Mouse (Mus musculus) stomach, embryonic 15.5 days (tissue): Measurements from ENCODE around the gene Phf13. TPM values are rescaled to one million over a fixed set of nuclear protein-coding genes. Genes with fewer than 3 reads are reported as not detected.
"Not testable (repeated sequence)": the region's sequence is repeated elsewhere in the genome, so short reads cannot be mapped to it uniquely, and the experiment has no call there.

Experiments used
- ATAC-seq: fragments of 200-750 bp; cut with Nextera tagmentation; 2 replicates; pipeline ENCODE4 v1.8.0; 2017; ENCODE audit warnings: low read depth, moderate number of reproducible peaks, moderate TSS enrichment; ENCODE audit not compliant: insufficient read depth, low FRiP score
- H3K27ac ChIP-seq: fragments of 300-500 bp; sonication (generic); 2 replicates; pipeline ENCODE4 v1.5.1; 2015; ENCODE audit warnings: mild to moderate bottlenecking, inconsistent platforms
- H3K27me3 ChIP-seq: fragments of 300-500 bp; sonication (generic); replicated peaks from 2 replicates; pipeline ENCODE4 v1.6.1; 2015; ENCODE audit warnings: inconsistent platforms
- H3K36me3 ChIP-seq: fragments of 300-500 bp; sonication (generic); 2 replicates; pipeline ENCODE4 v1.6.1; 2015; ENCODE audit warnings: inconsistent platforms
- H3K4me1 ChIP-seq: fragments of 300-500 bp; sonication (generic); 2 replicates; pipeline ENCODE4 v1.6.1; 2015; ENCODE audit warnings: inconsistent platforms
- H3K4me2 ChIP-seq: fragments of 300-500 bp; sonication (generic); 2 replicates; pipeline ENCODE4 v1.6.1; 2015; ENCODE audit warnings: mild to moderate bottlenecking, inconsistent platforms
- H3K4me3 ChIP-seq: fragments of 300-500 bp; sonication (generic); replicated peaks from 2 replicates; pipeline ENCODE4 v1.5.1; 2015; ENCODE audit warnings: inconsistent platforms
- H3K9ac ChIP-seq: fragments of 300-500 bp; sonication (generic); 2 replicates; pipeline ENCODE4 v1.6.1; 2015; ENCODE audit warnings: inconsistent platforms
- H3K9me3 ChIP-seq: fragments of 300-500 bp; sonication (generic); 2 replicates; pipeline ENCODE4 v1.6.1; 2016; ENCODE audit warnings: inconsistent platforms
- WGBS: fragments of 180-500 bp; shearing (Covaris S2); methylation state at CpG from one replicate; pipeline ENCODE4 v1.1.7; 2015; 5-methylcytosine and 5-hydroxymethylcytosine counted together
- polyA plus RNA-seq: library from polyadenylated mRNA; unstranded; fragments of >200 nt; fragmentation: Nextera tagmentation; extraction: Ambion mirVana; gene quantifications from 2 replicates; pipeline ENCODE4 v1.2.1, GENCODE M21; 2015

Gene Phf13
- polyA plus RNA-seq: 22.1 and 23.4 TPM in 2 replicates

- H3K9ac ChIP-seq: peak within 1 kb of the TSS; percentile 90
- WGBS: under 1% methylated on average over 93 of the region's 94 CpGs
- H3K27me3 ChIP-seq: no peaks in the 10 kb centered on the region
- peak within 1 kb of the TSS; percentile 93 for H3K27ac ChIP-seq
- peaks cover 17% of the 10 kb centered on the region; the same call in 1 of the 2 replicates for H3K4me1 ChIP-seq
- no peaks in the 10 kb centered on the region for H3K9me3 ChIP-seq
- H3K4me2 ChIP-seq: peak within 1 kb of the TSS; percentile 87
- peaks cover 13% of the 10 kb centered on the region for H3K36me3 ChIP-seq
- H3K4me3 ChIP-seq: peak within 1 kb of the TSS; percentile 99
- ATAC-seq: peak; percentile 96
These were observed at the start of gene Phf13 for GRCm38 (mm10) chr4:151996173-151996950. Phf13 (minus strand) TSS chr4:151996258.

- no peak overlapping the region for H3K4me2 ChIP-seq
- peaks cover 73% of the 10 kb centered on the region for H3K36me3 ChIP-seq
- H3K4me1 ChIP-seq: peaks cover 9% of the 10 kb centered on the region; the same call in 1 of the 2 replicates
- no peak for ATAC-seq
- H3K9me3 ChIP-seq: no peaks in the 10 kb centered on the region
- H3K27ac ChIP-seq: no peak overlapping the region
- 82% methylated on average over 6 of the region's 6 CpGs for WGBS
- no peaks in the 10 kb centered on the region for H3K27me3 ChIP-seq
- no peak overlapping the region for H3K4me3 ChIP-seq
- H3K9ac ChIP-seq: no peak overlapping the region
These were observed 48.6 kb upstream of the Phf13 start for GRCm38 (mm10) chr4:152044609-152045008.

GRCm38 (mm10) chr4:152043171-152043570 lies 47.1 kb upstream of the Phf13 start:
- Histone ChIP-seq H3K9me3 (no peaks in the 10 kb centered on the region), H3K9ac (no peak overlapping the region), H3K4me1 (peaks cover 12% of the 10 kb centered on the region; the same call in 1 of the 2 replicates), H3K4me2 (no peak overlapping the region), H3K27ac (no peak overlapping the region), H3K27me3 (no peaks in the 10 kb centered on the region), H3K36me3 (peaks cover 63% of the 10 kb centered on the region), H3K4me3 (no peak overlapping the region)
- WGBS: 86% methylated on average over 3 of the region's 3 CpGs
- no peak for ATAC-seq

- Histone ChIP-seq H3K4me3 (no peak overlapping the region), H3K27me3 (no peaks in the 10 kb centered on the region), H3K4me1 (peaks cover 13% of the 10 kb centered on the region; the same call in 1 of the 2 replicates), H3K4me2 (no peak overlapping the region), H3K9me3 (no peaks in the 10 kb centered on the region), H3K36me3 (peaks cover 53% of the 10 kb centered on the region), H3K9ac (no peak overlapping the region), H3K27ac (no peak overlapping the region)
- no peak for ATAC-seq
- WGBS: 95% methylated on average over 22 of the region's 22 CpGs
These were observed 46.0 kb upstream of the Phf13 start for GRCm38 (mm10) chr4:152041924-152042641.

- Histone ChIP-seq H3K27me3 (no peaks in the 10 kb centered on the region), H3K9me3 (no peaks in the 10 kb centered on the region), H3K4me2 (peak overlapping the region; percentile 84), H3K9ac (peak overlapping the region; percentile 86), H3K4me3 (peak overlapping the region; percentile 98), H3K36me3 (peaks cover 37% of the 10 kb centered on the region), H3K27ac (no peak overlapping the region), H3K4me1 (peaks cover 13% of the 10 kb centered on the region; the same call in 1 of the 2 replicates)
- peak; percentile 8; the same call in 1 of the 2 replicates for ATAC-seq
- WGBS: 2% methylated on average over 25 of the region's 25 CpGs
These were observed 43.8 kb upstream of the Phf13 start for GRCm38 (mm10) chr4:152039831-152040310.

- H3K9ac ChIP-seq: peak within 1 kb of the TSS; percentile 86
- H3K4me1 ChIP-seq: peaks cover 13% of the 10 kb centered on the region; the same call in 1 of the 2 replicates
- H3K27me3 ChIP-seq: no peaks in the 10 kb centered on the region
- H3K27ac ChIP-seq: no peak within 1 kb of the TSS
- peak within 1 kb of the TSS; percentile 84 for H3K4me2 ChIP-seq
- ATAC-seq: peak; percentile 87
- peak within 1 kb of the TSS; percentile 98 for H3K4me3 ChIP-seq
- under 1% methylated on average over 70 of the region's 86 CpGs for WGBS
- no peaks in the 10 kb centered on the region for H3K9me3 ChIP-seq
- peaks cover 31% of the 10 kb centered on the region for H3K36me3 ChIP-seq
These were observed 43.1 kb upstream of the Phf13 start, which contains the start of gene Nol9 for GRCm38 (mm10) chr4:152038985-152039830. Nol9 (plus strand) TSS chr4:152039321.

GRCm38 (mm10) chr4:152038225-152038984 lies 42.3 kb upstream of the Phf13 start, which contains the start of gene Tas1r1:
Tas1r1 (minus strand) TSS chr4:152038568.
- peak within 1 kb of the TSS; percentile 98 for H3K4me3 ChIP-seq
- peaks cover 25% of the 10 kb centered on the region for H3K36me3 ChIP-seq
- peak within 1 kb of the TSS; percentile 86 for H3K9ac ChIP-seq
- no peaks in the 10 kb centered on the region for H3K9me3 ChIP-seq
- H3K27ac ChIP-seq: no peak within 1 kb of the TSS
- no peaks in the 10 kb centered on the region for H3K27me3 ChIP-seq
- H3K4me1 ChIP-seq: peaks cover 13% of the 10 kb centered on the region; the same call in 1 of the 2 replicates
- ATAC-seq: no peak
- 33% methylated on average over 10 of the region's 10 CpGs for WGBS
- H3K4me2 ChIP-seq: peak within 1 kb of the TSS; percentile 84

GRCm38 (mm10) chr4:152036464-152036863 lies 40.4 kb upstream of the Phf13 start:
- not testable (repeated sequence) for H3K9ac ChIP-seq, ATAC-seq, H3K9me3 ChIP-seq, H3K27ac ChIP-seq, H3K4me3 ChIP-seq, H3K27me3 ChIP-seq, H3K4me2 ChIP-seq, H3K36me3 ChIP-seq
- WGBS: 89% methylated on average over 6 of the region's 6 CpGs
- peaks cover 13% of the 10 kb centered on the region; the same call in 1 of the 2 replicates for H3K4me1 ChIP-seq

- Histone ChIP-seq H3K27me3 (no peaks in the 10 kb centered on the region), H3K36me3 (no peaks in the 10 kb centered on the region), H3K4me3 (no peak overlapping the region), H3K27ac (no peak overlapping the region), H3K4me2 (no peak overlapping the region), H3K9ac (no peak overlapping the region), H3K4me1 (peaks cover 9% of the 10 kb centered on the region), H3K9me3 (no peaks in the 10 kb centered on the region)
- 89% methylated on average over 13 of the region's 13 CpGs for WGBS
- ATAC-seq: no peak
These were observed 36.9 kb upstream of the Phf13 start for GRCm38 (mm10) chr4:152032922-152033321.

- no peak overlapping the region for H3K4me3 ChIP-seq
- H3K27ac ChIP-seq: no peak overlapping the region
- H3K27me3 ChIP-seq: no peaks in the 10 kb centered on the region
- H3K9me3 ChIP-seq: no peaks in the 10 kb centered on the region
- no peaks in the 10 kb centered on the region for H3K36me3 ChIP-seq
- 82% methylated on average over 4 of the region's 4 CpGs for WGBS
- no peak overlapping the region for H3K9ac ChIP-seq
- no peak for ATAC-seq
- H3K4me2 ChIP-seq: no peak overlapping the region
- peaks cover 30% of the 10 kb centered on the region for H3K4me1 ChIP-seq
These were observed 33.9 kb upstream of the Phf13 start for GRCm38 (mm10) chr4:152029997-152030396.
